Comparison of ENCODE assay signal across 27 mouse cellular contexts in the genomic region with DNA sequence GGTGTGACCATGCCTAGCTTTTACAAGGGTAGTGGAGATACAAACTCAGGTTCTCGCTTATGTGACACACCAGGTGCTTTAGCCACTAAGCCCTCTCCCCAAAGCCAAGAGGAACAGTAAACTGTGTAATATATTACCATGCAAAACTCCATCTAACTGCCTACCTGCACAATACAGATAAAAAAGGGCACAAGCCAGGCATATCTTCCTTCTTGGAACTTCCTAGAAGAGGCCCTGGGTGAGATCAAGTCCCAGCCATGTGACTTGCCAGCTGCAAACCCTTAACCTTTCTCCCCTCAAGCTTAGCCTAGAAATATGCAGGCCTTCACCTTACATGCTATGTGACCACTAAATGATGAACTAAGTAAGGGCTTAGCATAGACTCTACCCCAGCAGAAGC.
DNase-seq lines count a peak whose midpoint lies in the region; ATAC-seq and TF ChIP-seq lines count a peak whose summit lies in the region.
"Had no signal": no experiment of that assay in that cellular context is flagged by ENCODE, and none has a peak within 500 bp of the region (broad histone marks: within the 10 kb centered on the region; RNA-seq: fewer than 3 reads in every experiment).

No protein-coding gene starts in this region.

- no peaks in the 10 kb centered on the region for H3K9me3 ChIP-seq in liver, embryonic 11.5 days (ENCODE audit: control insufficient read depth, low read length)
- no peaks in the 10 kb centered on the region for H3K9me3 ChIP-seq in liver, embryonic 13.5 days (replicated peaks)
- H3K9me3 ChIP-seq: embryonic facial prominence, embryonic 12.5 days; embryonic facial prominence, embryonic 15.5 days; heart, embryonic 12.5 days; heart, embryonic 15.5 days; hindbrain, embryonic 10.5 days; hindbrain, embryonic 13.5 days had no signal

- no peak overlapping the region for H3K4me3 ChIP-seq in gastrocnemius, adult 2 months
- H3K4me3 ChIP-seq in liver, embryonic 11.5 days (ENCODE audit: low read depth, low read length) = no peak overlapping the region
- no peak overlapping the region for H3K4me3 ChIP-seq in liver, embryonic 13.5 days (replicated peaks)
- H3K4me3 ChIP-seq: embryonic facial prominence, embryonic 12.5 days; embryonic facial prominence, embryonic 15.5 days; heart, adult 2 months; heart, embryonic 12.5 days; heart, embryonic 15.5 days; hindbrain, embryonic 10.5 days; hindbrain, embryonic 13.5 days had no signal

- no peak for TF ChIP-seq CTCF in gastrocnemius, adult 2 months (IDR thresholded peaks at IDR 0.05)

- intact Hi-C loops in gastrocnemius, adult 2 months (cut with DNase I) = no loop called here

- 0 out of 2 replicates have a peak, but pooled peaks cover 2% of the 10 kb centered on the region for H3K36me3 ChIP-seq in liver, embryonic 11.5 days (ENCODE audit: control insufficient read depth, insufficient read depth, low read length)
- H3K36me3 ChIP-seq in liver, embryonic 13.5 days = no peaks in the 10 kb centered on the region
- H3K36me3 ChIP-seq: embryonic facial prominence, embryonic 12.5 days; hindbrain, embryonic 13.5 days had no signal

- peaks cover 10% of the 10 kb centered on the region for H3K4me1 ChIP-seq in liver, embryonic 11.5 days (replicated peaks; ENCODE audit: control insufficient read depth, insufficient read depth, low read length)
- peaks cover 22% of the 10 kb centered on the region for H3K4me1 ChIP-seq in liver, embryonic 13.5 days (replicated peaks)

- H3K27ac ChIP-seq in gastrocnemius, adult 2 months = 0 out of 2 replicates have a peak overlapping the region, but pooled peaks have one; percentile 0
- no peak overlapping the region for H3K27ac ChIP-seq in liver, embryonic 11.5 days (ENCODE audit: low read depth, low read length)
- H3K27ac ChIP-seq in liver, embryonic 13.5 days = no peak overlapping the region
- H3K27ac ChIP-seq: embryonic facial prominence, embryonic 12.5 days; embryonic facial prominence, embryonic 15.5 days; hindbrain, embryonic 10.5 days; hindbrain, embryonic 13.5 days had no signal

- DNase-seq in gastrocnemius, adult 2 months = no peak
- DNase-seq in gastrocnemius, postnatal 10 days = no peak
- DNase-seq in liver, embryonic 11.5 days (ENCODE audit: low spot score) = no peak
- no peak for DNase-seq in liver
- peak; percentile 18 for DNase-seq in liver, embryonic 13.5 days
- DNase-seq in left cerebral cortex, adult 11 months (ENCODE audit: low spot score) = no peak
- no peak for DNase-seq in spleen, postnatal 4 days (ENCODE audit: low spot score in 2 of 2)
- DNase-seq: adrenal gland, postnatal 10 days; adrenal gland, postnatal 36 days; cerebellum, adult 11 months; cerebellum, adult 2 months; cerebellum, adult 9-11 months; cerebellum, postnatal 25 days; forebrain, postnatal 0 days; gastrocnemius, postnatal 36 days; heart, adult 2 months; heart, postnatal 10 days; heart, postnatal 36 days had no signal

- H3K27me3 ChIP-seq in liver, embryonic 11.5 days (replicated peaks; ENCODE audit: control insufficient read depth, insufficient read depth, low read length) = no peaks in the 10 kb centered on the region
- H3K27me3 ChIP-seq in liver, embryonic 13.5 days = no peaks in the 10 kb centered on the region
- H3K27me3 ChIP-seq: embryonic facial prominence, embryonic 12.5 days; embryonic facial prominence, embryonic 15.5 days; heart, embryonic 12.5 days; heart, embryonic 15.5 days; hindbrain, embryonic 13.5 days; Patski had no signal

- no peak overlapping the region for H3K9ac ChIP-seq in liver, embryonic 11.5 days (ENCODE audit: low read depth, low read length)
- H3K9ac ChIP-seq in liver, embryonic 13.5 days = no peak overlapping the region
- H3K9ac ChIP-seq: embryonic facial prominence, embryonic 12.5 days; embryonic facial prominence, embryonic 15.5 days; forebrain, postnatal 0 days; heart, embryonic 12.5 days; heart, embryonic 15.5 days; hindbrain, embryonic 13.5 days had no signal

- ATAC-seq in liver, embryonic 11.5 days (replicated peaks; ENCODE audit: low FRiP score) = peak; percentile 72
- ATAC-seq in liver, embryonic 13.5 days (ENCODE audit: low read depth) = peak; percentile 71
- ATAC-seq: forebrain, embryonic 14.5 days; forebrain, postnatal 0 days; hindbrain, embryonic 16.5 days; Patski had no signal

- WGBS in liver, embryonic 11.5 days = 80% methylated on average over 1 of the region's 1 CpGs
- 48% methylated on average over 1 of the region's 1 CpGs for WGBS in liver, embryonic 13.5 days (ENCODE audit: insufficient replicate concordance)

- no peak overlapping the region for H3K4me2 ChIP-seq in liver, embryonic 11.5 days
- no peak overlapping the region for H3K4me2 ChIP-seq in liver, embryonic 13.5 days
- H3K4me2 ChIP-seq: embryonic facial prominence, embryonic 12.5 days; embryonic facial prominence, embryonic 15.5 days; heart, embryonic 12.5 days; heart, embryonic 15.5 days; hindbrain, embryonic 13.5 days had no signal
